12 mouse cellular contexts compared by ENCODE assay signal in genomic region chr5:44553765-44554352, GRCm38 (mm10).
DNase-seq lines count a peak whose midpoint lies in the region; ATAC-seq lines count a peak whose summit lies in the region.
"Had no signal": no experiment of that assay in that cellular context is flagged by ENCODE, and none has a peak within 500 bp of the region (broad histone marks: within the 10 kb centered on the region; RNA-seq: fewer than 3 reads in every experiment).

No protein-coding gene starts in this region.

- H3K9ac ChIP-seq in midbrain, embryonic 11.5 days (ENCODE audit: low read length), result no peak overlapping the region
- H3K9ac ChIP-seq in midbrain, embryonic 16.5 days (ENCODE audit: low read depth, low read length), result no peak overlapping the region
- H3K9ac ChIP-seq in kidney, embryonic 15.5 days, result no peak overlapping the region

- DNase-seq in adrenal gland, postnatal 14 days, result peak; percentile 30
- DNase-seq in adrenal gland, adult 8-10 months, result no peak
- peak; percentile 49 for DNase-seq in midbrain, embryonic 11.5 days (ENCODE audit: low spot score, missing footprints)
- peak; percentile 71 for DNase-seq in mesoderm, embryonic 11.5 days (ENCODE audit: low read depth, low spot score)
- DNase-seq in layer of hippocampus, postnatal 14 days (ENCODE audit: low spot score in 2 of 2), result no peak
- no peak for DNase-seq in cerebellum, adult 11 months
- DNase-seq: cerebellum, adult 9-10 months; lung, postnatal 14 days; thymus, postnatal 25 days had no signal

- H3K9me3 ChIP-seq in midbrain, embryonic 11.5 days (ENCODE audit: control insufficient read depth, low read length), result no peaks in the 10 kb centered on the region
- H3K9me3 ChIP-seq in midbrain, embryonic 16.5 days (replicated peaks; ENCODE audit: control insufficient read depth, low read length, poor library complexity, severe bottlenecking), result no peaks in the 10 kb centered on the region
- H3K9me3 ChIP-seq in kidney, embryonic 15.5 days (replicated peaks), result no peaks in the 10 kb centered on the region

- no peak for ATAC-seq in midbrain, embryonic 11.5 days (ENCODE audit: low FRiP score)
- ATAC-seq in midbrain, embryonic 16.5 days, result no peak
- ATAC-seq in kidney, embryonic 15.5 days (replicated peaks; ENCODE audit: low FRiP score), result peak; percentile 64
- ATAC-seq: hindbrain, embryonic 16.5 days had no signal

- H3K27me3 ChIP-seq in midbrain, embryonic 11.5 days (ENCODE audit: control insufficient read depth, insufficient read depth, low read length), result no peaks in the 10 kb centered on the region
- no peaks in the 10 kb centered on the region for H3K27me3 ChIP-seq in midbrain, embryonic 16.5 days (ENCODE audit: control insufficient read depth, insufficient read depth, low read depth, low read length)
- no peaks in the 10 kb centered on the region for H3K27me3 ChIP-seq in kidney, embryonic 15.5 days

- H3K4me1 ChIP-seq in midbrain, embryonic 11.5 days (ENCODE audit: control insufficient read depth, insufficient read depth, low read length), result no peaks in the 10 kb centered on the region
- peaks cover 8% of the 10 kb centered on the region; the same call in 1 of the 2 replicates for H3K4me1 ChIP-seq in midbrain, embryonic 16.5 days (ENCODE audit: control insufficient read depth, insufficient read depth, low read length)
- H3K4me1 ChIP-seq in kidney, embryonic 15.5 days, result peaks cover 24% of the 10 kb centered on the region

- H3K27ac ChIP-seq in midbrain, embryonic 11.5 days (ENCODE audit: low read depth, low read length), result no peak overlapping the region
- H3K27ac ChIP-seq in midbrain, embryonic 16.5 days (ENCODE audit: low read length), result no peak overlapping the region
- peak overlapping the region; percentile 45 for H3K27ac ChIP-seq in kidney, embryonic 15.5 days

- no peak overlapping the region for H3K4me3 ChIP-seq in midbrain, embryonic 11.5 days (ENCODE audit: low read depth, low read length)
- no peak overlapping the region for H3K4me3 ChIP-seq in midbrain, embryonic 16.5 days (ENCODE audit: low read depth, low read length)
- H3K4me3 ChIP-seq in kidney, embryonic 15.5 days (replicated peaks), result no peak overlapping the region

- no peak overlapping the region for H3K4me2 ChIP-seq in midbrain, embryonic 11.5 days
- H3K4me2 ChIP-seq in midbrain, embryonic 16.5 days (ENCODE audit: low read length), result no peak overlapping the region
- H3K4me2 ChIP-seq in kidney, embryonic 15.5 days, result no peak overlapping the region

- H3K36me3 ChIP-seq in midbrain, embryonic 11.5 days (ENCODE audit: control insufficient read depth, insufficient read depth, low read length), result no peaks in the 10 kb centered on the region
- H3K36me3 ChIP-seq in midbrain, embryonic 16.5 days (ENCODE audit: control insufficient read depth, insufficient read depth, low read length), result no peaks in the 10 kb centered on the region
- H3K36me3 ChIP-seq in kidney, embryonic 15.5 days, result no peaks in the 10 kb centered on the region

- WGBS in midbrain, embryonic 11.5 days, result 83% methylated on average over 11 of the region's 11 CpGs
- WGBS in midbrain, embryonic 16.5 days, result 90% methylated on average over 11 of the region's 11 CpGs
- 55% methylated on average over 11 of the region's 11 CpGs for WGBS in kidney, embryonic 15.5 days

Comparison
In these comparisons a context has a peak if more than half of its experiments do, and no peak if none do; other contexts are left out.
1. DNase-seq: peak in adrenal gland, postnatal 14 days (single experiment), midbrain, embryonic 11.5 days (single experiment) and mesoderm, embryonic 11.5 days (single experiment); none in adrenal gland, adult 8-10 months (single experiment), layer of hippocampus, postnatal 14 days (0 of 2) and cerebellum, adult 11 months (single experiment).